Mouse (Mus musculus): ENCODE results near the gene Appl2. TPM values are rescaled to one million over a fixed set of nuclear protein-coding genes. Genes with fewer than 3 reads are reported as not detected.

Appl2 gene
- polyA plus RNA-seq, 1 experiment, result 4.6 TPM

DNA sequence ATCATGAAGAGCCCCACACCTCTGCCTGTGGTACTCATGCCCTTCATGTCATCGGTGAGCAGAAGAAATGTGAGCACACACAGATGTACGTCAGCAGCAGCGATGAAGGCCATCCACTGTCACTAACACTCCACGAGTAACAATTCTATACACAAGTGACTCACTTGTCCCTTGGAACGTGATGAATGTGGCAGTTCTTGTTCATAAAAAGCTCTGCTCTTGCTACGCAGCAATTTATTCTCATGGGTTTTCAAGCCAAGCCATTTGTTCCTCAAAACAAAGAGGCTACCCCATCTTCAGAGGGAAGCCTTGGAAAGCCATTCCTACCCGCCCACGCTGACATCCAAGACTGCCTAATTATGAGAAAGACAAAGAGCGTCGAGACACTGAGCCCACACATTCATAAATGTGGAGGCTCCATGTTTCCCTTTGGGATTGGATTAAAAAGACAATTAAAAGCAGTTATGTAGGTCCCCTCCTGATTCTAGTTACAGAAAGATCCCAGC lies 8.6 kb downstream of the Appl2 start:
- H3K79me3 ChIP-seq (ENCODE audit: low read depth), result no peaks in the 10 kb centered on the region
- no peaks in the 10 kb centered on the region for H3K36me3 ChIP-seq (ENCODE audit: control insufficient read depth, insufficient read depth)
- no peak overlapping the region for H3K4me3 ChIP-seq (ENCODE audit: insufficient read depth, poor library complexity, severe bottlenecking)
- TF ChIP-seq USF1 (IDR thresholded peaks at IDR 0.05; ENCODE audit: low read depth), result no peak
- no peak for TF ChIP-seq FOSL1 (IDR thresholded peaks at IDR 0.05; ENCODE audit: insufficient read depth, low read length, poor library complexity, severe bottlenecking)
- TF ChIP-seq MYOD1 (IDR thresholded peaks at IDR 0.05; ENCODE audit: control insufficient read depth, insufficient read length, low read depth), result no peak
- no peak for TF ChIP-seq MYOG (IDR thresholded peaks at IDR 0.05; ENCODE audit: control insufficient read depth, extremely low read depth, insufficient read length)
- TF ChIP-seq CEBPB (IDR thresholded peaks at IDR 0.05; ENCODE audit: low read depth), result no peak
- no peak for TF ChIP-seq MAX (IDR thresholded peaks at IDR 0.05)
- TF ChIP-seq CTCF (IDR thresholded peaks at IDR 0.05; ENCODE audit: control insufficient read depth, insufficient read depth, insufficient read length), result no peak
- H3K79me2 ChIP-seq (ENCODE audit: control insufficient read depth, insufficient read depth), result no peaks in the 10 kb centered on the region
- H3K27me3 ChIP-seq (ENCODE audit: control insufficient read depth, insufficient read depth, insufficient read length), result no peaks in the 10 kb centered on the region
- no peak overlapping the region for H3ac ChIP-seq (ENCODE audit: control insufficient read depth, insufficient read length, low read depth)

DNA sequence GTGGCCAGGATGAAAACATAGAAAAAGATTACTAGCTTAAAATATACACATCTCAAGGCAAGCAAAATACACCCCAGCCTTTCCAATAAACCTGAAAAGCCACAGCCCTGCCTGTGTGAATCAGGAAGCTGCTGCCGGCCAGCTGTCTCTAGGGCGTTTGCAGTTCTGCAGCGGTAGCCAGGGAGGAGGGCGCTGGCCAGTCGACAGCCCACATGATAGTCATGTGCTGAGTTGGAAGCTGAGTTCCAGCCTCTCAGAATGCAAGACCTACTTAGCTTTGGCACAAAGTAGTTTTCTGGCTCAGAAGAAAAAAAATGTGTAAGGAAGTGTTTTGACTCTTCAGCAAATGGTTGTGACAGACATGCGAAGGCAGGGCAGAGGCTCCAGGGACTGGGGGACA lies 11.2 kb downstream of the Appl2 start:
- Histone ChIP-seq H3K4me3 (ENCODE audit: insufficient read depth, poor library complexity, severe bottlenecking) (no peak overlapping the region), H3K36me3 (ENCODE audit: control insufficient read depth, insufficient read depth) (no peaks in the 10 kb centered on the region), H3K79me2 (ENCODE audit: control insufficient read depth, insufficient read depth) (no peaks in the 10 kb centered on the region), H3K27me3 (ENCODE audit: control insufficient read depth, insufficient read depth, insufficient read length) (no peaks in the 10 kb centered on the region), H3K79me3 (ENCODE audit: low read depth) (no peaks in the 10 kb centered on the region), H3ac (ENCODE audit: control insufficient read depth, insufficient read length, low read depth) (no peak overlapping the region)
- TF ChIP-seq MYOG (IDR thresholded peaks at IDR 0.05; ENCODE audit: control insufficient read depth, extremely low read depth, insufficient read length) (no peak), USF1 (IDR thresholded peaks at IDR 0.05; ENCODE audit: low read depth) (peak; percentile 18)

- no peak for TF ChIP-seq FOSL1 (IDR thresholded peaks at IDR 0.05; ENCODE audit: insufficient read depth, low read length, poor library complexity, severe bottlenecking)
- no peak for TF ChIP-seq MYOD1 (IDR thresholded peaks at IDR 0.05; ENCODE audit: control insufficient read depth, insufficient read length, low read depth)
- TF ChIP-seq USF1 (IDR thresholded peaks at IDR 0.05; ENCODE audit: low read depth), result no peak
- TF ChIP-seq MYOG (IDR thresholded peaks at IDR 0.05; ENCODE audit: control insufficient read depth, extremely low read depth, insufficient read length), result no peak
- no peak for TF ChIP-seq CEBPB (IDR thresholded peaks at IDR 0.05; ENCODE audit: low read depth)
- TF ChIP-seq MAX (IDR thresholded peaks at IDR 0.05), result no peak
- TF ChIP-seq CTCF (IDR thresholded peaks at IDR 0.05; ENCODE audit: control insufficient read depth, insufficient read depth, insufficient read length), result no peak
- no peaks in the 10 kb centered on the region for H3K79me2 ChIP-seq (ENCODE audit: control insufficient read depth, insufficient read depth)
- H3K4me3 ChIP-seq (ENCODE audit: insufficient read depth, poor library complexity, severe bottlenecking), result no peak overlapping the region
- no peaks in the 10 kb centered on the region for H3K27me3 ChIP-seq (ENCODE audit: control insufficient read depth, insufficient read depth, insufficient read length)
- H3K36me3 ChIP-seq (ENCODE audit: control insufficient read depth, insufficient read depth), result no peaks in the 10 kb centered on the region
- H3ac ChIP-seq (ENCODE audit: control insufficient read depth, insufficient read length, low read depth), result no peak overlapping the region
- H3K79me3 ChIP-seq (ENCODE audit: low read depth), result no peaks in the 10 kb centered on the region
Observed at GRCm38 (mm10) chr10:83636191-83636590, 12.3 kb downstream of the Appl2 start.

DNA sequence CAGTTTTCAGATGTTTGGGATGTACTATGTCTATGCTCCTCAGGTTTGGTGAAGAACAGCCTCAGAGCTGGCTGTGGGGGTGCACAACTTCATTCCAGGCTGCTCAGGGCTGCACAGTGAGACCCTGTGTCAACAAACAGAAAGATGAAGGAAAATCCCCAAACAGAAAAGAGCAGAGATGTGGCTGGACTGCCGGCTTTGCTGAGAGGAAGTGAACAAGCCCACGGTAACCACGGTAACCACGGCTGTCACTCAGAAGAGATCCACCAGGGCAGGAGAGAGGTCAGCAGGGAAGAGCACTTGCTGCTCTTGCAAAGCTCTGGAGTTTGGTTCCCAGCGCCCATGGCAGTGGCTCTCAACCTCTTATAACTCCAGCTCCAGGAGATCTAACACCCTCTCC lies 14.1 kb downstream of the Appl2 start:
- H3K36me3 ChIP-seq (ENCODE audit: control insufficient read depth, insufficient read depth), result no peaks in the 10 kb centered on the region
- no peak overlapping the region for H3ac ChIP-seq (ENCODE audit: control insufficient read depth, insufficient read length, low read depth)
- H3K27me3 ChIP-seq (ENCODE audit: control insufficient read depth, insufficient read depth, insufficient read length), result no peaks in the 10 kb centered on the region
- TF ChIP-seq CEBPB (IDR thresholded peaks at IDR 0.05; ENCODE audit: low read depth), result no peak
- TF ChIP-seq MYOD1 (IDR thresholded peaks at IDR 0.05; ENCODE audit: control insufficient read depth, insufficient read length, low read depth), result no peak
- TF ChIP-seq CTCF (IDR thresholded peaks at IDR 0.05; ENCODE audit: control insufficient read depth, insufficient read depth, insufficient read length), result no peak
- TF ChIP-seq MAX (IDR thresholded peaks at IDR 0.05), result no peak
- no peak for TF ChIP-seq USF1 (IDR thresholded peaks at IDR 0.05; ENCODE audit: low read depth)
- no peak for TF ChIP-seq MYOG (IDR thresholded peaks at IDR 0.05; ENCODE audit: control insufficient read depth, extremely low read depth, insufficient read length)
- no peak for TF ChIP-seq FOSL1 (IDR thresholded peaks at IDR 0.05; ENCODE audit: insufficient read depth, low read length, poor library complexity, severe bottlenecking)
- no peak overlapping the region for H3K4me3 ChIP-seq (ENCODE audit: insufficient read depth, poor library complexity, severe bottlenecking)
- no peaks in the 10 kb centered on the region for H3K79me2 ChIP-seq (ENCODE audit: control insufficient read depth, insufficient read depth)
- no peaks in the 10 kb centered on the region for H3K79me3 ChIP-seq (ENCODE audit: low read depth)

DNA sequence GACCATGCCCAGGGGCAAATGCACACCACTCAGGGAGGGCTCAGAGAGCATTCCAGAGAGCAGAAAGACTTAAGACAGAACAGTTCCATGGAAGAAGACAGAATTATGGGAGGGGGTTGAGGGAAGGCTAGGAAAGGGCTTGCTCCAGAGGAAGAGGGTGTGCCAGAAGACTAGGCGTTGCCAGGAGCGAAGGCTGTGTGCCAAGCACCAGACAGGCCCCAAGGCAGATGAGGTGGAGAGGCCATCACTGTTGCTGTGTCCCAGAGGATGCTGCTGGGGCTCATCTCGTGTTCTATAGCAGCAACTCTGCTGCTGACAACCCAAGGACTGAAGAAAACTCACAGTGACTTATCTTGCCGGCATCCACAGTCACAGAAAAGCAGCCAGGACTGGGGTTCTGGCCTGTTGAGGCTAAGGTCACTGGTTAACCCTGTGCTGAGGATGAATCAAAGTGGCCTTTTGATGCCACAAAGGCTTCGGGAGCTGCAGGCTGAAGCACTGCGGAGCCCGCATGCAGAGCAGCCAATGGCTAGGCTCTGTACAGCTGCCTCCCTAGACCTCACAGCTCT lies 15.6 kb downstream of the Appl2 start:
- Histone ChIP-seq H3K79me3 (ENCODE audit: low read depth) (no peaks in the 10 kb centered on the region), H3K4me3 (ENCODE audit: insufficient read depth, poor library complexity, severe bottlenecking) (no peak overlapping the region)
- no peak for TF ChIP-seq CTCF (IDR thresholded peaks at IDR 0.05; ENCODE audit: control insufficient read depth, insufficient read depth, insufficient read length)
- no peak for TF ChIP-seq MAX (IDR thresholded peaks at IDR 0.05)
- no peak for TF ChIP-seq MYOG (IDR thresholded peaks at IDR 0.05; ENCODE audit: control insufficient read depth, extremely low read depth, insufficient read length)
- TF ChIP-seq FOSL1 (IDR thresholded peaks at IDR 0.05; ENCODE audit: insufficient read depth, low read length, poor library complexity, severe bottlenecking), result no peak
- no peak for TF ChIP-seq CEBPB (IDR thresholded peaks at IDR 0.05; ENCODE audit: low read depth)
- no peak for TF ChIP-seq MYOD1 (IDR thresholded peaks at IDR 0.05; ENCODE audit: control insufficient read depth, insufficient read length, low read depth)
- no peak for TF ChIP-seq USF1 (IDR thresholded peaks at IDR 0.05; ENCODE audit: low read depth)

GRCm38 (mm10) chr10:83631775-83632174 lies 16.8 kb downstream of the Appl2 start:
- TF ChIP-seq CTCF (IDR thresholded peaks at IDR 0.05; ENCODE audit: control insufficient read depth, insufficient read depth, insufficient read length) (no peak), MAX (IDR thresholded peaks at IDR 0.05) (no peak)

More for the DNA sequence above, 15.6 kb downstream of the Appl2 start:
- Histone ChIP-seq H3K36me3 (ENCODE audit: control insufficient read depth, insufficient read depth) (no peaks in the 10 kb centered on the region), H3K79me2 (ENCODE audit: control insufficient read depth, insufficient read depth) (no peaks in the 10 kb centered on the region), H3K27me3 (ENCODE audit: control insufficient read depth, insufficient read depth, insufficient read length) (no peaks in the 10 kb centered on the region), H3ac (ENCODE audit: control insufficient read depth, insufficient read length, low read depth) (no peak overlapping the region)

More at GRCm38 (mm10) chr10:83631775-83632174, 16.8 kb downstream of the Appl2 start:
- Histone ChIP-seq H3K79me3 (ENCODE audit: low read depth) (no peaks in the 10 kb centered on the region), H3K4me3 (ENCODE audit: insufficient read depth, poor library complexity, severe bottlenecking) (no peak overlapping the region), H3ac (ENCODE audit: control insufficient read depth, insufficient read length, low read depth) (no peak overlapping the region), H3K79me2 (ENCODE audit: control insufficient read depth, insufficient read depth) (no peaks in the 10 kb centered on the region), H3K27me3 (ENCODE audit: control insufficient read depth, insufficient read depth, insufficient read length) (no peaks in the 10 kb centered on the region), H3K36me3 (ENCODE audit: control insufficient read depth, insufficient read depth) (no peaks in the 10 kb centered on the region)

All from C2C12 (cell line).